Mouse (Mus musculus): ENCODE data around the gene Gm14459.
"Not testable (repeated sequence)": the region's sequence is repeated elsewhere in the genome, so short reads cannot be mapped to it uniquely, and the experiment has no call there.

- TF ChIP-seq POLR2A (IDR thresholded peaks at IDR 0.05; ENCODE audit: control insufficient read depth, extremely low read depth, insufficient read depth, low read length, poor library complexity); CTCF (IDR thresholded peaks at IDR 0.05; ENCODE audit: borderline replicate concordance, control insufficient read depth, extremely low read depth, insufficient read depth, low read length, poor library complexity): not testable (repeated sequence)
These were observed 23.4 kb upstream of the Gm14459 start, which contains the start of gene Ssxb6 for GRCm38 (mm10) chrX:8548155-8548554.
